Mouse (Mus musculus) limb, embryonic 11.5 days (tissue): Measurements from ENCODE around the gene Eepd1. TPM values are rescaled to one million over a fixed set of nuclear protein-coding genes. Genes with fewer than 3 reads are reported as not detected.

Experiments used
- ATAC-seq: fragments of 200-750 bp; cut with Nextera tagmentation; 2 replicates; pipeline ENCODE4 v1.8.0; 2017; ENCODE audit warnings: low read depth; ENCODE audit not compliant: insufficient number of reproducible peaks, low FRiP score, low TSS enrichment
- DNase-seq: peaks from one replicate; pipeline ENCODE4 v3.0.0-alpha.2; 2015; ENCODE audit warnings: low spot score
- H3K27ac ChIP-seq: fragments of 300-500 bp; sonication (generic); replicated peaks from 2 replicates; pipeline ENCODE4 v1.5.1; 2014; ENCODE audit warnings: low read depth, mild to moderate bottlenecking, low read length
- H3K27me3 ChIP-seq: fragments of 300-500 bp; sonication (generic); 2 replicates; pipeline ENCODE4 v1.6.1; 2014; ENCODE audit warnings: mild to moderate bottlenecking, low read length, mixed read lengths; ENCODE audit not compliant: control insufficient read depth, insufficient read depth
- H3K36me3 ChIP-seq: fragments of 300-500 bp; sonication (generic); 2 replicates; pipeline ENCODE4 v1.6.1; 2014; ENCODE audit warnings: mild to moderate bottlenecking, low read length, moderate library complexity, mixed read lengths; ENCODE audit not compliant: control insufficient read depth, insufficient read depth
- H3K4me1 ChIP-seq: fragments of 300-500 bp; sonication (generic); 2 replicates; pipeline ENCODE4 v1.6.1; 2014; ENCODE audit warnings: low read length, mixed read lengths; ENCODE audit not compliant: control insufficient read depth, insufficient read depth
- H3K4me2 ChIP-seq: fragments of 300-500 bp; sonication (generic); 2 replicates; pipeline ENCODE4 v1.6.1; 2014; ENCODE audit warnings: low read depth, mild to moderate bottlenecking, moderate library complexity; ENCODE audit not compliant: severe bottlenecking
- H3K4me3 ChIP-seq: fragments of 300-500 bp; sonication (generic); 2 replicates; pipeline ENCODE4 v1.5.1; 2014; ENCODE audit warnings: low read depth, low read length
- H3K9ac ChIP-seq: fragments of 300-500 bp; sonication (generic); 2 replicates; pipeline ENCODE4 v1.6.1; 2014; ENCODE audit warnings: mild to moderate bottlenecking, low read length
- H3K9me3 ChIP-seq: fragments of 300-500 bp; sonication (generic); 2 replicates; pipeline ENCODE4 v1.6.1; 2016; ENCODE audit warnings: low read length; ENCODE audit not compliant: control insufficient read depth
- WGBS: fragments of 180-500 bp; shearing (Covaris S2); extraction: QIAGEN DNeasy Blood & Tissue Kit; methylation state at CpG from one replicate; pipeline ENCODE4 v1.1.7; 2014; 5-methylcytosine and 5-hydroxymethylcytosine counted together
- polyA plus RNA-seq: library from polyadenylated mRNA; unstranded; fragments of >200 nt; fragmentation: Nextera tagmentation; extraction: Ambion mirVana; gene quantifications from 2 replicates; pipeline ENCODE4 v1.2.1, GENCODE M21; 2014

Gene Eepd1
- polyA plus RNA-seq, 1 experiment from 2014 or later: 21.8 TPM

GRCm38 (mm10) chr9:25495601-25496000 is 14.3 kb downstream of the Eepd1 start:
- H3K9me3 ChIP-seq: no peaks in the 10 kb centered on the region
- ATAC-seq (no peak), DNase-seq (no peak)
- H3K27me3 ChIP-seq: no peaks in the 10 kb centered on the region
- no peaks in the 10 kb centered on the region for H3K36me3 ChIP-seq
- no peak overlapping the region for H3K9ac ChIP-seq
- H3K27ac ChIP-seq: no peak overlapping the region
- H3K4me3 ChIP-seq: no peak overlapping the region
- H3K4me2 ChIP-seq: no peak overlapping the region
- peaks cover 8% of the 10 kb centered on the region; the same call in 1 of the 2 replicates for H3K4me1 ChIP-seq
- WGBS: 85% methylated on average over 10 of the region's 10 CpGs

- 85% methylated on average over 4 of the region's 4 CpGs for WGBS
- Histone ChIP-seq H3K9ac (no peak overlapping the region), H3K27me3 (no peaks in the 10 kb centered on the region), H3K27ac (no peak overlapping the region), H3K4me3 (no peak overlapping the region), H3K4me2 (no peak overlapping the region), H3K4me1 (peaks cover 8% of the 10 kb centered on the region; the same call in 1 of the 2 replicates), H3K36me3 (no peaks in the 10 kb centered on the region), H3K9me3 (no peaks in the 10 kb centered on the region)
- no peak for DNase-seq
- ATAC-seq: no peak
These were observed 14.8 kb downstream of the Eepd1 start for GRCm38 (mm10) chr9:25496196-25496595.

GRCm38 (mm10) chr9:25496703-25497102 is 15.4 kb downstream of the Eepd1 start:
- DNase-seq: no peak
- ATAC-seq: no peak
- peaks cover 8% of the 10 kb centered on the region; the same call in 1 of the 2 replicates for H3K4me1 ChIP-seq
- H3K36me3 ChIP-seq: no peaks in the 10 kb centered on the region
- H3K4me3 ChIP-seq: no peak overlapping the region
- H3K27me3 ChIP-seq: no peaks in the 10 kb centered on the region
- no peaks in the 10 kb centered on the region for H3K9me3 ChIP-seq
- no peak overlapping the region for H3K4me2 ChIP-seq
- WGBS: 79% methylated on average over 2 of the region's 2 CpGs
- no peak overlapping the region for H3K27ac ChIP-seq
- no peak overlapping the region for H3K9ac ChIP-seq

- Histone ChIP-seq H3K9ac (no peak overlapping the region), H3K27me3 (no peaks in the 10 kb centered on the region), H3K4me2 (no peak overlapping the region), H3K9me3 (no peaks in the 10 kb centered on the region), H3K36me3 (no peaks in the 10 kb centered on the region), H3K27ac (no peak overlapping the region), H3K4me3 (no peak overlapping the region), H3K4me1 (peaks cover 8% of the 10 kb centered on the region; the same call in 1 of the 2 replicates)
- WGBS: 15% methylated on average over 4 of the region's 4 CpGs
- ATAC-seq (no peak), DNase-seq (no peak)
These were observed 17.4 kb downstream of the Eepd1 start for GRCm38 (mm10) chr9:25498770-25499169.

- H3K36me3 ChIP-seq: no peaks in the 10 kb centered on the region
- H3K27me3 ChIP-seq: no peaks in the 10 kb centered on the region
- no peak overlapping the region for H3K27ac ChIP-seq
- peaks cover 8% of the 10 kb centered on the region; the same call in 1 of the 2 replicates for H3K4me1 ChIP-seq
- WGBS: 32% methylated on average over 3 of the region's 3 CpGs
- DNase-seq (no peak), ATAC-seq (no peak)
- no peak overlapping the region for H3K9ac ChIP-seq
- H3K9me3 ChIP-seq: no peaks in the 10 kb centered on the region
- H3K4me2 ChIP-seq: no peak overlapping the region
- no peak overlapping the region for H3K4me3 ChIP-seq
These were observed 18.0 kb downstream of the Eepd1 start for GRCm38 (mm10) chr9:25499306-25499705.

GRCm38 (mm10) chr9:25500031-25500430 is 18.7 kb downstream of the Eepd1 start:
- H3K4me3 ChIP-seq: no peak overlapping the region
- WGBS: 82% methylated on average over 2 of the region's 2 CpGs
- ATAC-seq: no peak
- no peak for DNase-seq
- H3K9me3 ChIP-seq: no peaks in the 10 kb centered on the region
- H3K27ac ChIP-seq: no peak overlapping the region
- no peak overlapping the region for H3K9ac ChIP-seq
- peaks cover 8% of the 10 kb centered on the region; the same call in 1 of the 2 replicates for H3K4me1 ChIP-seq
- no peaks in the 10 kb centered on the region for H3K27me3 ChIP-seq
- no peak overlapping the region for H3K4me2 ChIP-seq
- H3K36me3 ChIP-seq: no peaks in the 10 kb centered on the region

- H3K9me3 ChIP-seq: no peaks in the 10 kb centered on the region
- H3K4me3 ChIP-seq: no peak overlapping the region
- 0 out of 2 replicates have a peak, but pooled peaks cover 3% of the 10 kb centered on the region for H3K4me1 ChIP-seq
- no peak for ATAC-seq
- no peak for DNase-seq
- no peaks in the 10 kb centered on the region for H3K27me3 ChIP-seq
- no peak overlapping the region for H3K9ac ChIP-seq
- 89% methylated on average over 3 of the region's 3 CpGs for WGBS
- H3K4me2 ChIP-seq: no peak overlapping the region
- H3K27ac ChIP-seq: no peak overlapping the region
- H3K36me3 ChIP-seq: no peaks in the 10 kb centered on the region
These were observed 27.5 kb downstream of the Eepd1 start for GRCm38 (mm10) chr9:25508825-25509224.

GRCm38 (mm10) chr9:25510572-25510971 is 29.2 kb downstream of the Eepd1 start:
- DNase-seq: no peak
- H3K4me2 ChIP-seq: no peak overlapping the region
- H3K27ac ChIP-seq: no peak overlapping the region
- no peaks in the 10 kb centered on the region for H3K36me3 ChIP-seq
- no peaks in the 10 kb centered on the region for H3K27me3 ChIP-seq
- no peak for ATAC-seq
- no peaks in the 10 kb centered on the region for H3K9me3 ChIP-seq
- H3K4me1 ChIP-seq: 0 out of 2 replicates have a peak, but pooled peaks cover 1% of the 10 kb centered on the region
- no peak overlapping the region for H3K9ac ChIP-seq
- H3K4me3 ChIP-seq: no peak overlapping the region
- WGBS: 89% methylated on average over 11 of the region's 11 CpGs

- H3K4me1 ChIP-seq: peaks cover 2% of the 10 kb centered on the region; the same call in 1 of the 2 replicates
- H3K36me3 ChIP-seq: no peaks in the 10 kb centered on the region
- H3K27me3 ChIP-seq: no peaks in the 10 kb centered on the region
- DNase-seq: no peak
- ATAC-seq: no peak
- no peak overlapping the region for H3K9ac ChIP-seq
- WGBS: 79% methylated on average over 2 of the region's 2 CpGs
- H3K27ac ChIP-seq: no peak overlapping the region
- H3K9me3 ChIP-seq: no peaks in the 10 kb centered on the region
- no peak overlapping the region for H3K4me2 ChIP-seq
- no peak overlapping the region for H3K4me3 ChIP-seq
These were observed 31.7 kb downstream of the Eepd1 start for GRCm38 (mm10) chr9:25513050-25513449.
